Mouse (Mus musculus) E14TG2a.4 (cell line): ENCODE results near the gene Tmem190.
"Not testable (repeated sequence)": the region's sequence is repeated elsewhere in the genome, so short reads cannot be mapped to it uniquely, and the experiment has no call there.

ENCODE experiments used
- CTCF ChIP-seq: conservative IDR thresholded peaks from 2 replicates; pipeline ENCODE4 v1.5.1; 2014; ENCODE audit warnings: low read length
- NANOG ChIP-seq: IDR thresholded peaks from 2 replicates; pipeline ENCODE4 v1.6.1; 2014; ENCODE audit warnings: borderline replicate concordance, low read length, mixed read lengths

- not testable (repeated sequence) for TF ChIP-seq CTCF
- peak; percentile 59; the same call in 1 of the 2 replicates for TF ChIP-seq NANOG
These were observed 38.2 kb downstream of the Tmem190 start for GRCm38 (mm10) chr7:4820925-4821324.
